Mouse (Mus musculus) yolk sac, embryonic 10.5 days (tissue): Measurements from ENCODE around the gene Dynlrb2.

Source experiments
- DNase-seq: peaks from one replicate; pipeline ENCODE4 v3.0.0-alpha.2; 2017; ENCODE audit warnings: low spot score

The Dynlrb2 gene

DNA sequence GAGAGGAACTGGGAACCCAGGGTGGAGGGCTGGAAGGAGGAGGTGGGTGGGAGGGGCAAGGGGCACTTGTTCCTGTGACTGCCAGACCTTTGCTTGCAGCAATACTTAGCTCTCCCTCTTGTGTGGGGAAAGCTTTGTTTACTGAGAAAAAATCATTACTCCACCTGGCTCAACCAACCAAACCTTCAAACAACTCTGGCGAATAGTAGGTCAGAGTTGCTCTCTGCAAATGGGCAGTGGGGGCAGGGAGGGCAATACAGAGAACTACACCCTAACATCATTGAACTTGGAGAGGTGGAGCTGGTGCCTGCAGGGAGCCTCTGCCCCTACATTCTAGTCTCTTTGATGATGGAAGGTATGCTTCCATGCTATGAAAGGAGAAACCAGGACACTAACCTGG, 35.4 kb downstream of the Dynlrb2 start:
- no peak for DNase-seq

DNA sequence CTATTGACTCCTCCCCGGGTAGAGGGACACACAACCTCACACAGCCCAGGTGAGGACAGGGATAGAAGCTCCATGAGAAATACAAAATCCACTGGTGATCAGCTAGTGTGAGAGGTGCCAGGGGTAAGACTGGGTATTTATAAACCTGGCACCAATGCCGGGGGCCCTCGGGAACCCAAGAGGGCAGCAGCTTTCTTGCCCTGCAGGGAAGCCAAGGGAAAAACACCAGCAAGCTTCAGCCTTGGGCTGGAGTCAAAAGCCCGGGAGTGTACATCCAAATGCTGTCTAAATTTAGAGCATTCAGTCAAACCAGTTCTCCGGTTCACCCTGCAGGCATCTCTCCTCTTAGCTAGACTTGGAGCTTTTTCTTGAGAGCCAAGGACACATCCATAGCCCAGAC, 38.1 kb downstream of the Dynlrb2 start:
- no peak for DNase-seq

DNA sequence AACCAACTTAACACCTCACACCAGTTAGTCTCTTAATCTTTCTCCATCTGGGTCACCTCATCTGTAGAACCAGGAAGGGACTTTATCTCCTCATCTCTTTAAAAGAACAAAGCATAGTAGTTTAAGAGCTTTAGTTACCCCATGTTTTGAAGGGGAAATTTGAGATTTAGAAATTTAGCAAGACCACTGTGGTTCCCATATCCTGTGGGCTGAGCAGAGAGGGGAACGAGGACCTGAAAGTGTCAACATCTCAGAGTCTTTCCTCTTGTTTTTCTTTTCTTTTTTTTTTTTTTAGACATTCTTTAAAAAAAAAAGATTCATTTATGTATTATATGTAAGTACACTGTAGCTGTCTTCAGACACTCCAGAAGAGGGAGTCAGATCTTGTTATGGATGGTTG, 38.6 kb downstream of the Dynlrb2 start:
- DNase-seq = no peak

DNA sequence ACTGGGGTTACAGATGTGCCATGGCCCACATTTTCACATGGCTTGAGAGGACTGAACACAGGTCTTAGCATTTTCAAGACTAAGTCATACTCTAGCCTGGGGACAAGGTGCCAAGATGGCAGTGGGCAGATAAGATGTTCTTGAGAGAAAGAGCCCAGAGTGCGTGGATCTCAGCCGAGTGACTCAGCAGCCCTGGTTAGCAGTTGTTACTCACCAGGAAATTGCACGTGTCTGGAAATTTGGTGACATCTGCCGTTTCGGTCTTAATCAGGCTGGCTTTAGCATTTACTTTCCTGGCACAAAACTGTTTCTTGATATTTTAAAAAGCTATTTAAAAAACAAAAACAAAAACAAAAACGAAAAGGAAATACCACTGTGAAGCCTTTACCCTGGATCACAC, 47.5 kb downstream of the Dynlrb2 start:
- no peak for DNase-seq

DNA sequence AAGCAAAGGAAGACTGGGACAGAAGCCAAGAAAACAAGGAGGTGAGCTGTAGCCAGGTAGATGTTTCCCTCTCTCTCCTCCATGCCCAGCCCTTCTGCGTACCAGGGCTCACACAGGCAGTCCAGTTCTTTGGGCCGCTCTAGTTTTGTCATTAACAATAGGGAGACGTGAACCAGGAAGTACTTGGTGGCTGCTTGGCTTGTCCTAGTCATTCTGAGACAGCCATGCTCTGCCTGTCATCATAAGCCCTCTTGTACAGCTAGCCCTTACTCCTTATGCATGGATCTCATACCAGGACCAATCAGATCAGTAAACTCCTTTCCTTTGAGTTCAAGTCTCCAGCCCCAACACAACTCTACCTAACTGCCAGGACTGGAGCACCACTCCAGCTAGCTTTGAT, 48.0 kb downstream of the Dynlrb2 start:
- no peak for DNase-seq
